Mouse (Mus musculus): Measurements from ENCODE around the gene Ndufs6. TPM values are rescaled to one million over a fixed set of nuclear protein-coding genes. Genes with fewer than 3 reads are reported as not detected.

Gene Ndufs6
- total and polyA plus RNA-seq, 3 experiments, result 266 to 276 TPM; not detected in 1

- no peak for TF ChIP-seq E2F4 (IDR thresholded peaks at IDR 0.05; ENCODE audit: borderline replicate concordance, low read depth, low read length)
- no peak for TF ChIP-seq SMC3 (IDR thresholded peaks at IDR 0.05; ENCODE audit: low read depth, low read length)
- TF ChIP-seq NRF1 (IDR thresholded peaks at IDR 0.05; ENCODE audit: insufficient read depth, low read depth, low read length, poor library complexity, severe bottlenecking), result no peak
- no peak for TF ChIP-seq CTCF (IDR thresholded peaks at IDR 0.05 in 2 of 3, conservative IDR thresholded peaks at IDR 0.05 in 1 of 3; ENCODE audit: control insufficient read depth in 1 of 3, insufficient read depth in 1 of 3, low read depth in 2 of 3, low read length in 3 of 3, poor library complexity in 1 of 3, severe bottlenecking in 1 of 3)
- no peak for TF ChIP-seq BHLHE40 (IDR thresholded peaks at IDR 0.05; ENCODE audit: borderline replicate concordance, low read depth, low read length)
- no peak for TF ChIP-seq MYB (IDR thresholded peaks at IDR 0.05; ENCODE audit: low read depth, low read length)
- TF ChIP-seq POLR2AphosphoS2 (IDR thresholded peaks at IDR 0.05; ENCODE audit: low read length), result no peak
- TF ChIP-seq MEF2A (IDR thresholded peaks at IDR 0.05; ENCODE audit: extremely low read depth, insufficient replicate concordance, low read depth, low read length, poor library complexity, severe bottlenecking), result no peak
- DNase-seq (ENCODE audit: low read depth, low spot score), result no peak
- no peak overlapping the region for H3K27ac ChIP-seq (ENCODE audit: control insufficient read depth, low read depth, low read length)
- H3K27me3 ChIP-seq (ENCODE audit: control insufficient read depth in 1 of 2, insufficient read depth in 2 of 2, low read length in 2 of 2), result no peaks in the 10 kb centered on the region; a peak in 1 of 4 replicates
- no peak overlapping the region for H3K9ac ChIP-seq (ENCODE audit: control insufficient read depth, low read depth, low read length, poor library complexity, severe bottlenecking)
- H3K9me3 ChIP-seq (replicated peaks; ENCODE audit: insufficient read depth, low read length), result no peaks in the 10 kb centered on the region
- H3K79me2 ChIP-seq (ENCODE audit: control insufficient read depth, insufficient read depth, low read length, poor library complexity), result no peaks in the 10 kb centered on the region
- H3K4me1 ChIP-seq (ENCODE audit: control insufficient read depth in 1 of 2, insufficient read depth in 2 of 2, low read length in 2 of 2), result peaks cover 0 to 16% of the 10 kb centered on the region in 2 experiments; a peak in 2 of 4 replicates
- H3K4me3 ChIP-seq (ENCODE audit: control insufficient read depth in 1 of 2, insufficient read depth in 1 of 2, low read depth in 2 of 2, low read length in 2 of 2), result no peak overlapping the region
- H3K36me3 ChIP-seq (ENCODE audit: control insufficient read depth in 1 of 2, insufficient read depth in 2 of 2, low read length in 2 of 2), result peaks cover 0 to 6% of the 10 kb centered on the region in 2 experiments; a peak in 2 of 4 replicates
These were observed 22.4 kb upstream of the Ndufs6 start for GRCm38 (mm10) chr13:73350741-73351140.

- TF ChIP-seq TBP (IDR thresholded peaks at IDR 0.05; ENCODE audit: low read depth, low read length), result no peak
- TF ChIP-seq TAL1 (IDR thresholded peaks at IDR 0.05; ENCODE audit: low read length), result no peak
- TF ChIP-seq POLR2AphosphoS2 (IDR thresholded peaks at IDR 0.05; ENCODE audit: low read length), result no peak
- TF ChIP-seq MAX (IDR thresholded peaks at IDR 0.05; ENCODE audit: low read length), result no peak
- TF ChIP-seq ELF1 (IDR thresholded peaks at IDR 0.05; ENCODE audit: low read depth, low read length), result no peak
- no peak for TF ChIP-seq MAZ (IDR thresholded peaks at IDR 0.05; ENCODE audit: low read depth, low read length)
- TF ChIP-seq RAD21 (IDR thresholded peaks at IDR 0.05; ENCODE audit: low read depth, low read length), result no peak
- no peak for TF ChIP-seq MEF2A (IDR thresholded peaks at IDR 0.05; ENCODE audit: extremely low read depth, insufficient replicate concordance, low read depth, low read length, poor library complexity, severe bottlenecking)
- no peak for TF ChIP-seq ZNF384 (IDR thresholded peaks at IDR 0.05; ENCODE audit: low read depth, low read length)
- no peak for TF ChIP-seq EP300 (IDR thresholded peaks at IDR 0.05; ENCODE audit: low read depth in 1 of 2, low read length in 2 of 2)
- TF ChIP-seq ETS1 (IDR thresholded peaks at IDR 0.05; ENCODE audit: low read depth, low read length), result no peak
- no peak overlapping the region for H3K4me3 ChIP-seq (ENCODE audit: control insufficient read depth in 1 of 2, insufficient read depth in 1 of 2, low read depth in 2 of 2, low read length in 2 of 2)
- H3K9ac ChIP-seq (ENCODE audit: control insufficient read depth, low read depth, low read length, poor library complexity, severe bottlenecking), result no peak overlapping the region
- peaks cover 0 to 16% of the 10 kb centered on the region in 2 experiments; a peak in 2 of 4 replicates for H3K36me3 ChIP-seq (ENCODE audit: control insufficient read depth in 1 of 2, insufficient read depth in 2 of 2, low read length in 2 of 2)
- H3K27me3 ChIP-seq (ENCODE audit: control insufficient read depth in 1 of 2, insufficient read depth in 2 of 2, low read length in 2 of 2), result no peaks in the 10 kb centered on the region
- H3K79me2 ChIP-seq (ENCODE audit: control insufficient read depth, insufficient read depth, low read length, poor library complexity), result no peaks in the 10 kb centered on the region
- no peaks in the 10 kb centered on the region for H3K9me3 ChIP-seq (replicated peaks; ENCODE audit: insufficient read depth, low read length)
- H3K4me1 ChIP-seq (ENCODE audit: control insufficient read depth in 1 of 2, insufficient read depth in 2 of 2, low read length in 2 of 2), result peaks cover 0 to 17% of the 10 kb centered on the region in 2 experiments; a peak in 2 of 4 replicates
- no peak for DNase-seq (ENCODE audit: low read depth, low spot score)
- no peak overlapping the region for H3K27ac ChIP-seq (ENCODE audit: control insufficient read depth, low read depth, low read length)
These were observed 19.7 kb upstream of the Ndufs6 start for GRCm38 (mm10) chr13:73347922-73348650.
